Mouse (Mus musculus): ENCODE measurements at regions not wholly inside any gene's neighbourhood (a gene's known extent, or its start where the extent isn't known, plus 50 kb on each side); places are given as distances from the start of the nearest gene placed in this dataset.

DNA sequence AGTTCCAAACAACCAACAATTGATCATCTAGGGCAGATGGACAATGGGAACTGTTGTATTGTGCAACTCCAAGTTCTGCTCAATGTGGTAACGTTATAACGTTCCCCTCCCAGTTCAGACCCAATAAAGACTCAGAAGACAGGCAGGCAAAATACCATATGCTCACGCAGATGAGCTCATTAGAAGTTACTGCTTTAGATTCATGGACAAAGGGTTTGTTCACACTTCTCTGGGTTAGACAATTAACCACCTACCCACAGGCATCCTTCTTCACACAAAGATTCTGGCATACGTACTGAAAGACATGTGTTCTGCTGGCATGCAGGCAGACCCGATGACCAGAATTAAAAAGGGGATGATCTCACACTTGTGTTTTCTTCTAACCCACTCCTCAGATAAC lies 130.0 kb downstream of the Polr2m start:
- DNase-seq: no peak

Data from cerebellum, adult 9-10 months (tissue).